Mouse (Mus musculus) ovary, postnatal 14 days (tissue): ENCODE results near the gene Jmjd4.

Source experiments
- DNase-seq: peaks from one replicate; pipeline ENCODE4 v3.0.0; 2022; ENCODE audit warnings: low spot score

Jmjd4 gene

GRCm38 (mm10) chr11:59471413-59472325 lies 21.8 kb downstream of the Jmjd4 start:
- no peak for DNase-seq

DNA sequence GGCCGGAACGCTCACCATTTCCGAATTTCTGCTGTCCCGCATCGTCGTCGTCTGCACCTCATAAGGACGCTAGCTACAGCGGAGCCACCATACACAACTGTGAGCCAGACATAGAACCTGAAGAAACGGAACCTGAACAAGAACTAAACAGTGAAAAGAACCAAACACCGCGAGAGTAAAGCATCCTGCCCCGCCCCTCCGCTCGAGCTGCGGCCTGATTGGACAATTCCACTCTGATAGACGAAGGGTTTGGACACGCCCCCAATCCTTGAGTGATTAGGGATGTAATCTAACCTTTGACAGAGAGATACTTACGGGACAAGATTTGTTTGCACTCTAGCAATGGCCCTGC lies 22.5 kb downstream of the Jmjd4 start, which contains the start of gene Zfp867:
Gene Zfp867, minus strand, starts transcription at position 149 of the 352 bp plus-strand sequence.
- DNase-seq: peak; percentile 83

GRCm38 (mm10) chr11:59477240-59477639 lies 27.4 kb downstream of the Jmjd4 start:
- no peak for DNase-seq

DNA sequence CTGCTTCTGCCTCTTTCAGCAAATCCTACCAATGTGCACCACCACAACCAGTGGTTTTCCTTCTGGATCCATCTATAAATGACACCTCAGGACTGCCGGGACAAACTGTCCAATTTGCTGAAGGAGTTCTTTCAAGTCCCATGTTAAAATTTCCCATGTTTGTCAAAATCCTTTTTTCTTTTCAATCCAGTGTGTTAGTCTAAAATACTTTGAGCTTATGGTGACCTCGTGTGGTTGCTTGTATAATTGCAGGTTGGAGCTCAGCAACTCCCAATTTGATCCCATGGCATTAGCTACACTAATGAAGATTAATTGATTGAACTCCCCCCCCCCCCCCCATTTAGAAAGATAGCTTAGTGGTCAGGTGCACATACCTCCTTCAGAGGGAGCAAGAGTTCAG lies 33.4 kb downstream of the Jmjd4 start:
- peak; percentile 60 for DNase-seq

DNA sequence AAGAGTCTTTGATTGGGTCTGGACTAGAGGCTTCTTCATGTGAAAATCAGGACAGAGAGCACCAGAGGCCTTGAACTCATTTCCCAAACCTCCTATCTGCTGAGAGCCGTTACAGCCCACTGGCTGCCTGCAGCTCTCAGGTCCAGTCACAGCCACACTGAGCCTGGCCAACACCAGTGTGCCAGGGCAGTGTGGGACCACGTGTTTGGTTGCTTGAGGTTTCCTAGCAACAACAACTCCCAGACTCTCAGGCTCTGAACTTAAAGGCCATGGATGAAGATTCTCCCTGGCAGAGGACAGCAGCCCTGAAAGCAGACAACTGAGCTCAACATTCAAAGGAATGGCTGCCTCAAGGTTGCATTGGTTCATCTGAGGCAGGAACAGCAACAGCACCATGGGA lies 35.8 kb downstream of the Jmjd4 start:
- no peak for DNase-seq

GRCm38 (mm10) chr11:59486222-59486621 lies 36.4 kb downstream of the Jmjd4 start:
- DNase-seq: no peak

DNA sequence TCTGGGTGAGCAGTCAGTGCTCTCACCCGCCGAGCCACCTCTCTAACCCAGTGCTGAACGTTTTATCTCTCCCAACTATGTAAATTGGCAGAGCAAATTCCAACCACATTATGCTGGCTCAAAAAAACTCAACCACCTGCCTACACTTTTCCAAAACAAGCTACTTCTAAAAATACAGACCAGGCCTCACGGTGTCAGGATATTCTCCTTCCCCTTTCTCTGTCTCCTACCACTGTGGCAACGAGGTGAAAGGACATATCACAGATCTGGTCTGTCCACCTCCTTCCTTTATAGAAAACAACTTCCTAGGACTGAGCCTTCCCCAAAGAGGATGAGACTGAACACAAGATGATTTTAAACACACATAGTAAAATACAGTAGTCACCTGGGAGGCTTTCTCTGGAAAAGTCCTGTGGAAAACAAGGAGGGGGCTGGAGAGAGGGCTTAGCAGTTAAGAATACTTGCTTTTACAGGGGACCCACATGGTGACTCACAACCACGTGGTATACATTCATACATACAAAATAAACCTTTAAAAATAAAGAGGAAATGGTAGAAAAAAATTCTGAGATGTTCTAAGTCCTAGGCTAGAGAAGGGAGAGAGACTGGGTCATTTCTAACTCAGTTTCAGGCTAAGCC lies 46.9 kb downstream of the Jmjd4 start:
- no peak for DNase-seq

DNA sequence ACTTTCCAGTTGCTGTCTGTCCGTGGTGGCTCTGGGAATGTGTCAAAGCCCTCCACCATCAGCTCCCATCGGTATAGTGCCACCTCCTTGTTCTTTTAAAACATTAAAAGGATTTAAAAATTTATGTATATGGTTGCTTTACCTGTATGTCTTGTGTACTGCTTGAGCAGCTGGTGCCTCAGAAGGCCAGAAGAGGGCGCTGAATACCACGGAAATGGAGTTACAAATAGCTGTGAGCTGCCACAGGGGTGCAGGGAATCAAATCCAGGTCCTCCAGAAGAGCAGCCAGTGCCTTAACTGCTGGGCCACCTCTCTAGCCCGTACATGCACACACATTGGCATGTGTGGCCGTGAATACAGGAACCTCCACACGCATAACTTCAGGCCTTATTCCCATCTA lies 47.9 kb downstream of the Jmjd4 start:
- DNase-seq: no peak

DNA sequence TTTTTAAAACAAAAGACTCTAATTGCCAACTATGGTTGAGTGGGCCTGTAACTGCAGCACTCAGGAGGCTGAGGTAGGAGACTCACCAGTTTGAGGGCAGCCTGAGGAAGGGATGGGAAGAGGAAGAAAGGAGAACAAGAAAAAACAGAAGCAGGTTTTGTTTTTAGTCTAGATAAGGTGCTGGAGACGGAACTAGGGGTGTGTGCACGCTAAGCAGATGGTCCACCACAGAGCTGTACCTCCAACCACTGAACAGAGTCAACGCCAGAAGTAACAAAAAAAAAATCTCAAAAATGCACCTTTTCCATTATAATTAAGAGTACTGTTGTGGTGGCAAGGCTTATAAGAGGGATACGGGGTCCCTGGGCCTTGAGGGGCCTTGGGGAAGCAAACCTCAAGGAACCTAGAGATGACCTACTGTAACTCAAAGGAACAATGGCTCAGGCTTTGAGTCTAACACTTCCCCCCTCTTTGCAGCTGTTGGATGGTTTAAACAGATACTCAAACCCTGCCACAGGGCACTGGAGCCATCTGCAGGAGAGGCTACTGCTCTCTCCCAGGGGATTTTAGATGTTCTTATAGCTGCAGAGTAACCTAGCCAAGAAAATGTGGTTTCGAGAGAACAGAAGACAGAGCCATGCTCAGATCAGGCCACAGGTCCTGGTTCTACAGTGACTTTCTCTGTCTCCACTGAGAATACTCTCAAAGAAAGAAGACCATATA lies 52.3 kb downstream of the Jmjd4 start:
- no peak for DNase-seq

DNA sequence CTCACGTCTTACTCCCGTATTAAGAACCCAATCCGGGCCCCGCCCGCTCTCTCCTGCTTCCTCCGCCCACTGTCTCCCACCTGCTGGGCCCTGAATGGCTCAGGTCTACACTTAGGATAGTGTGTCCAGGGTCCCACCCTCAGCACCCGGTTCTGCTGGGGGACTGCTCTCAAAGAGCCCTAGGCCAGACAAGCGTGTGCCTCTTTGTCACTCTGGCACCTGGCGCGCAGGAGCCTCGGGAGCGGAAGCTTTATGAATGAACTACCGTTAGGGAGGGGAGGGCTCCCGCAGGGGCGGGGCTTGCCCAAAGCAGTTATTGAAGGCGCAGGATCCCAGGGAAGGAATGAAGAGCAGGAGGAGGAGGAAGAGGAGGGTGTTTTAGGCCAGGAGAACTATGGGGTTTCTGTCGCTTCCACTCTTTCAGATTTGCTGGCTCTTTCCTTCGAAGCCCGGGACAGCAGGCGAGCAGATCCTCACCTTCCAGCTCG lies 55.5 kb downstream of the Jmjd4 start:
- peak; percentile 29 for DNase-seq

GRCm38 (mm10) chr11:59505839-59506712 lies 56.2 kb downstream of the Jmjd4 start:
- peak; percentile 88 for DNase-seq

- DNase-seq: no peak
Observed at GRCm38 (mm10) chr11:59506713-59507074, 56.8 kb downstream of the Jmjd4 start.
